Mouse (Mus musculus): ENCODE results near the gene Tubgcp5. TPM values are rescaled to one million over a fixed set of nuclear protein-coding genes. Genes with fewer than 3 reads are reported as not detected.

The Tubgcp5 gene
- polyA plus RNA-seq, 1 experiment from 2014 or later = 31.8 TPM

- Histone ChIP-seq H3K9ac (no peak overlapping the region), H3K27ac (no peak overlapping the region), H3K9me3 (no peaks in the 10 kb centered on the region), H3K27me3 (no peaks in the 10 kb centered on the region), H3K4me3 (no peak overlapping the region), H3K36me3 (peaks cover 78% of the 10 kb centered on the region), H3K4me2 (no peak overlapping the region), H3K4me1 (no peaks in the 10 kb centered on the region)
- WGBS = 94% methylated on average over 2 of the region's 2 CpGs
- ATAC-seq (ENCODE audit: insufficient number of reproducible peaks, low FRiP score, low TSS enrichment, low read depth) = no peak
Observed at GRCm38 (mm10) chr7:55809967-55810366, 16.0 kb downstream of the Tubgcp5 start.

GRCm38 (mm10) chr7:55824468-55824867, 30.5 kb downstream of the Tubgcp5 start:
- Histone ChIP-seq H3K9me3 (no peaks in the 10 kb centered on the region), H3K36me3 (peaks cover 83% of the 10 kb centered on the region), H3K27ac (no peak overlapping the region), H3K9ac (no peak overlapping the region), H3K27me3 (no peaks in the 10 kb centered on the region), H3K4me3 (no peak overlapping the region), H3K4me2 (no peak overlapping the region), H3K4me1 (no peaks in the 10 kb centered on the region)
- WGBS = 83% methylated on average over 5 of the region's 5 CpGs
- ATAC-seq (ENCODE audit: insufficient number of reproducible peaks, low FRiP score, low TSS enrichment, low read depth) = no peak

GRCm38 (mm10) chr7:55827551-55827950, 33.6 kb downstream of the Tubgcp5 start:
- Histone ChIP-seq H3K4me1 (no peaks in the 10 kb centered on the region), H3K4me3 (no peak overlapping the region), H3K36me3 (peaks cover 76% of the 10 kb centered on the region), H3K9ac (no peak overlapping the region), H3K27ac (no peak overlapping the region), H3K9me3 (no peaks in the 10 kb centered on the region), H3K4me2 (no peak overlapping the region), H3K27me3 (no peaks in the 10 kb centered on the region)
- WGBS = 85% methylated on average over 9 of the region's 9 CpGs
- no peak for ATAC-seq (ENCODE audit: insufficient number of reproducible peaks, low FRiP score, low TSS enrichment, low read depth)

GRCm38 (mm10) chr7:55836877-55837276, 42.9 kb downstream of the Tubgcp5 start:
- Histone ChIP-seq H3K4me3 (no peak overlapping the region), H3K9ac (no peak overlapping the region), H3K36me3 (peaks cover 11% of the 10 kb centered on the region), H3K9me3 (no peaks in the 10 kb centered on the region), H3K4me1 (0 out of 2 replicates have a peak, but pooled peaks cover 6% of the 10 kb centered on the region), H3K27me3 (no peaks in the 10 kb centered on the region), H3K4me2 (no peak overlapping the region), H3K27ac (no peak overlapping the region)
- no peak for ATAC-seq (ENCODE audit: insufficient number of reproducible peaks, low FRiP score, low TSS enrichment, low read depth)
- 84% methylated on average over 4 of the region's 4 CpGs for WGBS

- Histone ChIP-seq H3K4me2 (peak within 1 kb of the TSS; percentile 61), H3K4me1 (peaks cover 11% of the 10 kb centered on the region; the same call in 1 of the 2 replicates), H3K27ac (peak within 1 kb of the TSS; percentile 98), H3K4me3 (peak within 1 kb of the TSS; percentile 92), H3K27me3 (no peaks in the 10 kb centered on the region), H3K9me3 (no peaks in the 10 kb centered on the region), H3K36me3 (no peaks in the 10 kb centered on the region), H3K9ac (peak within 1 kb of the TSS; percentile 96)
- WGBS = 48% methylated on average over 7 of the region's 7 CpGs
- no peak for ATAC-seq (ENCODE audit: insufficient number of reproducible peaks, low FRiP score, low TSS enrichment, low read depth)
Observed at GRCm38 (mm10) chr7:55841445-55841844, 47.5 kb downstream of the Tubgcp5 start, which contains the start of gene Cyfip1. TSS of gene Cyfip1 (plus strand) at chr7:55841745.

GRCm38 (mm10) chr7:55841977-55842503, 48.1 kb downstream of the Tubgcp5 start:
- peak; percentile 95 for ATAC-seq (ENCODE audit: insufficient number of reproducible peaks, low FRiP score, low TSS enrichment, low read depth)
- Histone ChIP-seq H3K9me3 (no peaks in the 10 kb centered on the region), H3K4me2 (peak overlapping the region; percentile 61), H3K9ac (peak overlapping the region; percentile 96), H3K27me3 (no peaks in the 10 kb centered on the region), H3K4me3 (peak overlapping the region; percentile 92), H3K4me1 (peaks cover 16% of the 10 kb centered on the region; the same call in 1 of the 2 replicates), H3K27ac (peak overlapping the region; percentile 98), H3K36me3 (no peaks in the 10 kb centered on the region)
- under 1% methylated on average over 36 of the region's 47 CpGs for WGBS

- H3K9ac ChIP-seq = peak overlapping the region; percentile 96
Observed at GRCm38 (mm10) chr7:55842504-55843152, 48.7 kb downstream of the Tubgcp5 start.

GRCm38 (mm10) chr7:55846606-55847312, 52.8 kb downstream of the Tubgcp5 start:
- WGBS = 41% methylated on average over 9 of the region's 9 CpGs
- Histone ChIP-seq H3K27me3 (no peaks in the 10 kb centered on the region), H3K9ac (no peak overlapping the region), H3K27ac (no peak overlapping the region), H3K4me3 (no peak overlapping the region), H3K9me3 (no peaks in the 10 kb centered on the region), H3K36me3 (no peaks in the 10 kb centered on the region), H3K4me1 (peaks cover 28% of the 10 kb centered on the region), H3K4me2 (no peak overlapping the region)
- no peak for ATAC-seq (ENCODE audit: insufficient number of reproducible peaks, low FRiP score, low TSS enrichment, low read depth)

More at GRCm38 (mm10) chr7:55842504-55843152, 48.7 kb downstream of the Tubgcp5 start:
- no peaks in the 10 kb centered on the region for H3K27me3 ChIP-seq
- peak overlapping the region; percentile 98 for H3K27ac ChIP-seq
- ATAC-seq (ENCODE audit: insufficient number of reproducible peaks, low FRiP score, low TSS enrichment, low read depth) = peak; percentile 57
- H3K4me2 ChIP-seq = peak overlapping the region; percentile 61
- WGBS = under 1% methylated on average over 40 of the region's 40 CpGs
- no peaks in the 10 kb centered on the region for H3K9me3 ChIP-seq
- H3K36me3 ChIP-seq = no peaks in the 10 kb centered on the region
- H3K4me1 ChIP-seq = peaks cover 16% of the 10 kb centered on the region; the same call in 1 of the 2 replicates
- H3K4me3 ChIP-seq = peak overlapping the region; percentile 92

- H3K9me3 ChIP-seq = no peaks in the 10 kb centered on the region
- WGBS = 38% methylated on average over 14 of the region's 14 CpGs
- no peaks in the 10 kb centered on the region for H3K36me3 ChIP-seq
- no peak overlapping the region for H3K9ac ChIP-seq
- peak overlapping the region; percentile 47; the same call in 1 of the 2 replicates for H3K27ac ChIP-seq
- H3K4me3 ChIP-seq = no peak overlapping the region
- no peaks in the 10 kb centered on the region for H3K27me3 ChIP-seq
- no peak for ATAC-seq (ENCODE audit: insufficient number of reproducible peaks, low FRiP score, low TSS enrichment, low read depth)
- H3K4me2 ChIP-seq = no peak overlapping the region
- peaks cover 23% of the 10 kb centered on the region for H3K4me1 ChIP-seq
Observed at GRCm38 (mm10) chr7:55849948-55850571, 56.1 kb downstream of the Tubgcp5 start.

GRCm38 (mm10) chr7:55852787-55853186, 58.8 kb downstream of the Tubgcp5 start:
- ATAC-seq (ENCODE audit: insufficient number of reproducible peaks, low FRiP score, low TSS enrichment, low read depth) = no peak
- H3K27ac ChIP-seq = no peak overlapping the region
- 49% methylated on average over 3 of the region's 3 CpGs for WGBS
- no peaks in the 10 kb centered on the region for H3K27me3 ChIP-seq
- H3K4me1 ChIP-seq = peaks cover 23% of the 10 kb centered on the region
- no peak overlapping the region for H3K9ac ChIP-seq
- no peaks in the 10 kb centered on the region for H3K9me3 ChIP-seq
- H3K4me2 ChIP-seq = no peak overlapping the region
- H3K4me3 ChIP-seq = no peak overlapping the region
- H3K36me3 ChIP-seq = no peaks in the 10 kb centered on the region

- no peak for ATAC-seq (ENCODE audit: insufficient number of reproducible peaks, low FRiP score, low TSS enrichment, low read depth)
- Histone ChIP-seq H3K4me2 (no peak overlapping the region), H3K9ac (no peak overlapping the region), H3K4me3 (no peak overlapping the region), H3K27ac (no peak overlapping the region), H3K36me3 (no peaks in the 10 kb centered on the region), H3K4me1 (peaks cover 9% of the 10 kb centered on the region), H3K27me3 (no peaks in the 10 kb centered on the region), H3K9me3 (no peaks in the 10 kb centered on the region)
- 92% methylated on average over 3 of the region's 3 CpGs for WGBS
Observed at GRCm38 (mm10) chr7:55855597-55855996, 61.6 kb downstream of the Tubgcp5 start.

All from limb, embryonic 15.5 days (tissue).